Mouse (Mus musculus) kidney, postnatal 4 days (tissue): ENCODE measurements around the gene Gm8265.
"Not testable (repeated sequence)": the region's sequence is repeated elsewhere in the genome, so short reads cannot be mapped to it uniquely, and the experiment has no call there.

Experiments used
- DNase-seq, 2 experiments: peaks; one replicate each; pipeline ENCODE4 v3.0.0; 2021; ENCODE audit warnings: mixed read lengths in 2 of 2

Gm8265 gene

GRCm38 (mm10) chr14:5632928-5633327 is at the start of gene Gm8265:
Gene Gm8265, minus strand, starts transcription at chr14:5633028.
- DNase-seq, result not testable (repeated sequence)
